ENCODE assay signal across 8 mouse cellular contexts in the genomic region with DNA sequence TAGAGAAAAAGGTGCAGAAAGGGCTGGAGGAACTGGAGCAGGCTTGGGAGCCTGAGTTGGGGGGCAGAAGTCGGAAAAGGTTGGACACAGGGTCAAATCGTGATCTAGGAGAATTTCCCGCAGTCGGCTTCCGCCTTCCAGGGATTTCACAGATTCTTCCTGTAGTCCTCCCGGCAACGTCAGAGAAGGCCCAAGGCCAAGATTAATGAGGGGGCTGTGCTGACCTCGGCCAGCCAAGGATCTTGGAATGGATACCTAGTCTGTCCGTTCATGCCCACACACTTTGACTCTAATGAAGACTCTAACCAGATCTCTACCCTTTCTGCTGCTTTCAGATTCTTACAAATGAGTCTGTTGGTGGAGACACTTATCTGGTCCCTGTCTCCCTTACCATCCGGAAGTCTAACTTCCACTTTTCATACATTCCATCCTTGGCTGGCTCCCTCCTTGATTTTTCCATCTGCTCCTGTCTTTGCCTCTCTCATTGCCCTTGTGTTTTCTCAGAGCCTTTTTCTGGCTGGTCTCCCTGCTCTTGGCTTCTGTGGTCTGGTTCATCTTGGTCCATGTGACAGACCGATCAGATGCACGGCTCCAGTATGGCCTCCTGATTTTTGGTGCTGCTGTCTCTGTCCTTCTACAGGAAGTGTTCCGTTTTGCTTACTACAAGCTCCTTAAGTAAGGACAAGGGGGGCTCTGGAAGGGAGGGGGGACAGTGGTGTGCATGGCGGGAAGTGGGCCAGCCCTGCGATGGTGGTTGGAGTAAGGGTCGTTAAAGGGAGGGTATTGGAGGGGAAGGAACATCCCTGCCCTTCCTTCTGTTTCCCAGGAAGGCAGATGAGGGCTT. TPM values are rescaled to one million over a fixed set of nuclear protein-coding genes. Genes with fewer than 3 reads are reported as not detected.
A peak's percentile ranks its signal among the peaks of the same experiment; 100 is the strongest.
DNase-seq lines count a peak whose midpoint lies in the region; ATAC-seq and TF ChIP-seq lines count a peak whose summit lies in the region.

No protein-coding gene starts in this region.

- 0 out of 2 replicates have a peak overlapping the region, but pooled peaks have one; percentile 27 for H3K27ac ChIP-seq in bone marrow, adult 2 months (ENCODE audit: control insufficient read depth, insufficient read depth, low read depth, low read length, poor library complexity)
- peak overlapping the region; percentile 78 for H3K27ac ChIP-seq in macrophage
- peak overlapping the region; percentile 85 for H3K27ac ChIP-seq in testis, adult 2 months (ENCODE audit: control insufficient read depth, insufficient read depth, low read depth, low read length)

- H3K79me2 ChIP-seq in macrophage (ENCODE audit: inconsistent target), result peaks cover 38% of the 10 kb centered on the region

- H3K27me3 ChIP-seq in testis, adult 2 months (ENCODE audit: control insufficient read depth, insufficient read depth, low read length), result no peaks in the 10 kb centered on the region

- 0 out of 2 replicates have a peak, but pooled peaks have one; percentile 2 for ATAC-seq in erythroid progenitor cell, adult 5-6 weeks (replicated peaks; ENCODE audit: low FRiP score, poor library complexity, severe bottlenecking)

- H3K36me3 ChIP-seq in macrophage (ENCODE audit: inconsistent target), result no peaks in the 10 kb centered on the region; the same call in 1 of the 2 replicates
- H3K36me3 ChIP-seq in testis, adult 2 months (ENCODE audit: control insufficient read depth, insufficient read depth, low read length), result no peaks in the 10 kb centered on the region

- WGBS in bone marrow, adult 2 months, result 5% methylated on average over 16 of the region's 16 CpGs
- WGBS in macrophage (ENCODE audit: missing documents), result 7% methylated on average over 14 of the region's 16 CpGs

- peak; percentile 52 to 55 for DNase-seq in left cerebral cortex, postnatal 36 days (ENCODE audit: low spot score in 2 of 2)
- DNase-seq in left cerebral cortex, adult 11 months (ENCODE audit: low spot score), result no peak
- DNase-seq in heart, postnatal 25 days (ENCODE audit: low spot score), result peak; percentile 54
- DNase-seq in layer of hippocampus, postnatal 14 days (ENCODE audit: low spot score in 2 of 2), result peak; percentile 46 to 58

- no peak for TF ChIP-seq POLR2A in bone marrow, adult 2 months (IDR thresholded peaks at IDR 0.05; ENCODE audit: borderline replicate concordance, control insufficient read depth, low read depth, low read length)
- TF ChIP-seq POLR2A in testis, adult 2 months (IDR thresholded peaks at IDR 0.05; ENCODE audit: control insufficient read depth, low read depth, low read length), result no peak

- peak overlapping the region; percentile 92 for H3K4me3 ChIP-seq in bone marrow, adult 2 months (replicated peaks; ENCODE audit: control insufficient read depth, low read depth, low read length)
- peak overlapping the region; percentile 92 for H3K4me3 ChIP-seq in macrophage (ENCODE audit: inconsistent target)
- peak overlapping the region; percentile 84 for H3K4me3 ChIP-seq in testis, adult 2 months (ENCODE audit: control insufficient read depth, low read depth, low read length)

- intact Hi-C loops in left cerebral cortex, postnatal 36 days (cut with DNase I), result no loop called here
- intact Hi-C loops in heart, postnatal 25 days (cut with DNase I), result no loop called here

- TF ChIP-seq CTCF in bone marrow, adult 2 months (IDR thresholded peaks at IDR 0.05; ENCODE audit: control insufficient read depth, insufficient read depth, low read length), result no peak
- no peak for TF ChIP-seq CTCF in testis, adult 2 months (IDR thresholded peaks at IDR 0.05; ENCODE audit: control insufficient read depth, insufficient read depth, insufficient replicate concordance, low read depth, low read length)

- H3K4me1 ChIP-seq in bone marrow, adult 2 months (ENCODE audit: control insufficient read depth, insufficient read depth, low read length), result peaks cover 6% of the 10 kb centered on the region
- peaks cover 5% of the 10 kb centered on the region for H3K4me1 ChIP-seq in testis, adult 2 months (ENCODE audit: control insufficient read depth, insufficient read depth, low read length)

RNA-seq across cellular contexts. Expression of a gene that starts 0.8 kb away (rescaled TPM):
- total RNA-seq in left cerebral cortex, postnatal 36 days (2021), result 10 to 100 TPM; 61.8 to 75.2 TPM
- polyA plus RNA-seq in bone marrow, adult 2 months (2011; ENCODE audit: insufficient read depth, insufficient read length, low replicate concordance, missing spikeins), result 20.4 and 38.4 TPM in 2 replicates
- 7.6 and 8.0 TPM in 2 replicates for total RNA-seq in erythroid progenitor cell, adult 5-6 weeks (2015; ENCODE audit: low replicate concordance)
- 9.6 and 14.6 TPM in 2 replicates for total RNA-seq in erythroid progenitor cell, adult 5-6 weeks (2017; ENCODE audit: low replicate concordance)
- 100 to 1,000 TPM; 110 to 120 TPM for total RNA-seq in heart, postnatal 25 days (2021)
- total RNA-seq in layer of hippocampus, postnatal 14 days (2021), result 10 to 100 TPM; 76.1 to 83.5 TPM
- 10 to 100 TPM; 15.8 to 41.0 (median 25.3) TPM for total RNA-seq in macrophage (2018; cell fraction: chromatin; rRNA removed)
- 100 to 1,000 TPM in 5 of 26 experiments, 10 to 100 TPM in 21; 62.3 to 107 (median 88.7) TPM for total RNA-seq in macrophage (2018; cell fraction: cytosol; rRNA removed)
- 100 to 1,000 TPM in 1 of 26 experiments, 10 to 100 TPM in 25; 43.3 to 101 (median 66.3) TPM for total RNA-seq in macrophage (2018; cell fraction: nucleus; rRNA removed)
- polyA plus RNA-seq in macrophage (2018), result 49.5 to 102 TPM (median 98.0 TPM) in 3 replicates
- polyA plus RNA-seq in testis, adult 2 months (2012; rRNA removed), result 14.9 and 17.6 TPM in 2 replicates

RNA-seq across cellular contexts. Expression of a gene that starts 2.7 kb away (rescaled TPM):
- total RNA-seq in left cerebral cortex, postnatal 36 days (2021), result 1 to 10 TPM; 3.4 to 5.5 TPM
- polyA plus RNA-seq in bone marrow, adult 2 months (2011; ENCODE audit: insufficient read depth, insufficient read length, low replicate concordance, missing spikeins), result 4.6 and 18.9 TPM in 2 replicates
- total RNA-seq in erythroid progenitor cell, adult 5-6 weeks (2015; ENCODE audit: low replicate concordance), result 8.8 and 10.1 TPM in 2 replicates
- 5.8 and 26.0 TPM in 2 replicates for total RNA-seq in erythroid progenitor cell, adult 5-6 weeks (2017; ENCODE audit: low replicate concordance)
- total RNA-seq in heart, postnatal 25 days (2021), result 10 to 100 TPM in 1 of 2 experiments, 1 to 10 TPM in 1; 7.2 to 13.9 TPM
- total RNA-seq in layer of hippocampus, postnatal 14 days (2021), result 1 to 10 TPM; 6.4 to 9.6 TPM
- 100 to 1,000 TPM in 2 of 26 experiments, 10 to 100 TPM in 20, 1 to 10 TPM in 4; 7.0 to 117 (median 35.0) TPM for total RNA-seq in macrophage (2018; cell fraction: chromatin; rRNA removed)
- 100 to 1,000 TPM in 8 of 26 experiments, 10 to 100 TPM in 18; 53.3 to 117 (median 81.4) TPM for total RNA-seq in macrophage (2018; cell fraction: cytosol; rRNA removed)
- 10 to 100 TPM; 11.3 to 86.8 (median 43.9) TPM for total RNA-seq in macrophage (2018; cell fraction: nucleus; rRNA removed)
- 76.4 to 139 TPM (median 117 TPM) in 3 replicates for polyA plus RNA-seq in macrophage (2018)
- polyA plus RNA-seq in testis, adult 2 months (2012; rRNA removed), result 1.7 and 2.4 TPM in 2 replicates

RNA-seq across cellular contexts. Expression of a gene that starts 10.0 kb away (rescaled TPM):
- total RNA-seq in left cerebral cortex, postnatal 36 days (2021), result 10 to 100 TPM in 1 of 2 experiments, 1 to 10 TPM in 1; 8.8 to 10.6 TPM
- polyA plus RNA-seq in bone marrow, adult 2 months (2011; ENCODE audit: insufficient read depth, insufficient read length, low replicate concordance, missing spikeins), result not detected in 2 replicates
- not detected in 2 replicates for total RNA-seq in erythroid progenitor cell, adult 5-6 weeks (2015; ENCODE audit: low replicate concordance)
- total RNA-seq in erythroid progenitor cell, adult 5-6 weeks (2017; ENCODE audit: low replicate concordance), result not detected in 2 replicates
- 100 to 1,000 TPM; 171 to 175 TPM for total RNA-seq in heart, postnatal 25 days (2021)
- 10 to 100 TPM in 1 of 2 experiments, 1 to 10 TPM in 1; 6.8 to 11.9 TPM for total RNA-seq in layer of hippocampus, postnatal 14 days (2021)
- not detected for total RNA-seq in macrophage (2018; cell fraction: chromatin; rRNA removed)
- not detected for total RNA-seq in macrophage (2018; cell fraction: cytosol; rRNA removed)
- total RNA-seq in macrophage (2018; cell fraction: nucleus; rRNA removed), result not detected
- polyA plus RNA-seq in macrophage (2018), result not detected in 3 replicates
- polyA plus RNA-seq in testis, adult 2 months (2012; rRNA removed), result 2.0 TPM in 2 replicates

RNA-seq across cellular contexts. Expression of a gene that starts 12.5 kb away (rescaled TPM):
- total RNA-seq in left cerebral cortex, postnatal 36 days (2021), result 10 to 100 TPM; 18.6 to 26.6 TPM
- 2.5 and 8.7 TPM in 2 replicates for polyA plus RNA-seq in bone marrow, adult 2 months (2011; ENCODE audit: insufficient read depth, insufficient read length, low replicate concordance, missing spikeins)
- total RNA-seq in erythroid progenitor cell, adult 5-6 weeks (2015; ENCODE audit: low replicate concordance), result not detected in 2 replicates
- total RNA-seq in erythroid progenitor cell, adult 5-6 weeks (2017; ENCODE audit: low replicate concordance), result 1.8 TPM in 1 of 2 replicates, not detected in the other
- 10 to 100 TPM in 1 of 2 experiments, 1 to 10 TPM in 1; 2.1 to 12.9 TPM for total RNA-seq in heart, postnatal 25 days (2021)
- total RNA-seq in layer of hippocampus, postnatal 14 days (2021), result 10 to 100 TPM; 10.1 to 10.9 TPM
- total RNA-seq in macrophage (2018; cell fraction: chromatin; rRNA removed), result 10 to 100 TPM in 2 of 26 experiments, 1 to 10 TPM in 24; 1.8 to 13.1 (median 4.6) TPM
- total RNA-seq in macrophage (2018; cell fraction: cytosol; rRNA removed), result 1 to 10 TPM in 22 of 26 experiments, under 1 TPM in 4; 0.14 to 3.7 (median 1.5) TPM
- total RNA-seq in macrophage (2018; cell fraction: nucleus; rRNA removed), result 1 to 10 TPM; 1.1 to 9.8 (median 6.0) TPM
- polyA plus RNA-seq in macrophage (2018), result 0.90 to 1.9 TPM (median 1.7 TPM) in 3 replicates
- 16.2 and 16.5 TPM in 2 replicates for polyA plus RNA-seq in testis, adult 2 months (2012; rRNA removed)

RNA-seq across cellular contexts. Expression of a gene that starts 23.2 kb away (rescaled TPM):
- total RNA-seq in left cerebral cortex, postnatal 36 days (2021), result 100 to 1,000 TPM; 149 to 158 TPM
- 80.5 and 81.0 TPM in 2 replicates for polyA plus RNA-seq in bone marrow, adult 2 months (2011; ENCODE audit: insufficient read depth, insufficient read length, low replicate concordance, missing spikeins)
- 43.2 and 59.5 TPM in 2 replicates for total RNA-seq in erythroid progenitor cell, adult 5-6 weeks (2015; ENCODE audit: low replicate concordance)
- 102 and 123 TPM in 2 replicates for total RNA-seq in erythroid progenitor cell, adult 5-6 weeks (2017; ENCODE audit: low replicate concordance)
- 100 to 1,000 TPM; 315 to 318 TPM for total RNA-seq in heart, postnatal 25 days (2021)
- 100 to 1,000 TPM; 134 to 162 TPM for total RNA-seq in layer of hippocampus, postnatal 14 days (2021)
- total RNA-seq in macrophage (2018; cell fraction: chromatin; rRNA removed), result 10 to 100 TPM in 24 of 26 experiments, 1 to 10 TPM in 2; 6.1 to 59.7 (median 21.0) TPM
- 100 to 1,000 TPM; 187 to 509 (median 267) TPM for total RNA-seq in macrophage (2018; cell fraction: cytosol; rRNA removed)
- 100 to 1,000 TPM in 2 of 26 experiments, 10 to 100 TPM in 24; 33.7 to 105 (median 56.5) TPM for total RNA-seq in macrophage (2018; cell fraction: nucleus; rRNA removed)
- polyA plus RNA-seq in macrophage (2018), result 241 to 288 TPM (median 280 TPM) in 3 replicates
- 30.5 and 40.4 TPM in 2 replicates for polyA plus RNA-seq in testis, adult 2 months (2012; rRNA removed)

Comparison
In these comparisons a context has a peak if more than half of its experiments do, and no peak if none do; other contexts are left out.
1. H3K27ac ChIP-seq: peak in every context shown above with its lines; median percentile 85 in testis, adult 2 months; 78 in macrophage; 27 in bone marrow, adult 2 months.
2. RNA of a gene that starts 0.8 kb away (total RNA-seq): 110 to 120 TPM in heart, postnatal 25 days, 76.1 to 83.5 TPM in layer of hippocampus, postnatal 14 days and 61.8 to 75.2 TPM in left cerebral cortex, postnatal 36 days; 7.6 to 14.6 TPM in erythroid progenitor cell, adult 5-6 weeks; every median in the first group is over 4 times any median in the second.
3. RNA of a gene that starts 10.0 kb away (total RNA-seq): 171 to 175 TPM in heart, postnatal 25 days; 6.8 to 11.9 TPM in layer of hippocampus, postnatal 14 days, 8.8 to 10.6 TPM in left cerebral cortex, postnatal 36 days and not detected in erythroid progenitor cell, adult 5-6 weeks; every median in the first group is over 10 times any median in the second.
4. Peak in every context shown above with its lines, with median percentiles within 50 percentile points of each other: H3K4me3 ChIP-seq.